Mouse (Mus musculus) cerebellum, adult 2 months (tissue): ENCODE measurements at regions not wholly inside any gene's neighbourhood (a gene's known extent, or its start where the extent isn't known, plus 50 kb on each side); places are given as distances from the start of the nearest gene placed in this dataset.
"Not testable (repeated sequence)": the region's sequence is repeated elsewhere in the genome, so short reads cannot be mapped to it uniquely, and the experiment has no call there.

Experiments
- DNase-seq, 2 experiments: peaks; one replicate each; pipeline ENCODE4 v3.0.0; 2021
- H3K27ac ChIP-seq: fragments of 200-500 bp; 2 replicates; pipeline ENCODE4 v1.5.1; 2012; ENCODE audit warnings: low read length, control low read depth, inconsistent platforms; ENCODE audit not compliant: insufficient read depth
- H3K27me3 ChIP-seq: fragments of 200-500 bp; 2 replicates; pipeline ENCODE4 v1.6.1; 2012; ENCODE audit warnings: inconsistent platforms, mild to moderate bottlenecking, low read length, moderate library complexity; ENCODE audit not compliant: control insufficient read depth, insufficient read depth
- H3K4me1 ChIP-seq: fragments of 200-500 bp; 2 replicates; pipeline ENCODE4 v1.6.1; 2011; ENCODE audit warnings: low read length; ENCODE audit not compliant: control insufficient read depth, insufficient read depth
- H3K4me3 ChIP-seq: fragments of 200-500 bp; replicated peaks from 2 replicates; pipeline ENCODE3; 2011; ENCODE audit warnings: mild to moderate bottlenecking, low read depth, low read length, control low read depth; ENCODE audit not compliant: insufficient read depth
- CTCF ChIP-seq: fragments of 200-500 bp; IDR thresholded peaks from 2 replicates; pipeline ENCODE4 v1.5.1; 2011; ENCODE audit warnings: low read depth, mild to moderate bottlenecking, control low read depth, low read length, moderate library complexity, borderline replicate concordance; ENCODE audit not compliant: insufficient read depth
- POLR2A ChIP-seq: fragments of 200-500 bp; IDR thresholded peaks from 2 replicates; pipeline ENCODE4 v1.6.1; 2011; ENCODE audit warnings: low read length, control low read depth, borderline replicate concordance; ENCODE audit not compliant: insufficient read depth
- WGBS: fragments of 180-500 bp; shearing (Covaris S2); methylation state at CpG from one replicate; pipeline ENCODE4 v1.1.7; 2018; 5-methylcytosine and 5-hydroxymethylcytosine counted together

DNA sequence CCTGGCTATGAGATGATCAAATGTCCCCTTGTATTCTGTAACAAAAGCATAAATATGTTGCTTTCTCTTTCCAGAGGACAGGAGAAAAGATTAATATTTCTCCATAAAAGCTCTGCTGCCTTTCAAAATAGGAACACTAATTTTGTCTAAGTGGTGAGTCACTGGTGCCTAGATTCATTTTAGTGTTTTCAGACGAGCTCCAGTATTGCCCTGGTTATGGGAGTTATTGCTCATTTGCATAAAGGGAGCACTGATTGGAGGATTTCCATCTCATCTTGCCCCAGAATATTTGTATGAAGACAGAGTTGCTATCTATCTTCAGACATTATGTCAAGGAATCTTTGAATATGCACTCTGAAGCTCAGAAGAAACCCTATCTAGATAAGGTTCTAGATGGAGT is 682.4 kb upstream of the Gm19410 start:
- no peak overlapping the region for H3K4me3 ChIP-seq
- H3K27ac ChIP-seq: no peak overlapping the region
- H3K4me1 ChIP-seq: no peaks in the 10 kb centered on the region
- 45% methylated on average over 1 of the region's 1 CpGs for WGBS
- no peak for TF ChIP-seq POLR2A
- TF ChIP-seq CTCF: no peak
- no peak for DNase-seq
- no peaks in the 10 kb centered on the region for H3K27me3 ChIP-seq

DNA sequence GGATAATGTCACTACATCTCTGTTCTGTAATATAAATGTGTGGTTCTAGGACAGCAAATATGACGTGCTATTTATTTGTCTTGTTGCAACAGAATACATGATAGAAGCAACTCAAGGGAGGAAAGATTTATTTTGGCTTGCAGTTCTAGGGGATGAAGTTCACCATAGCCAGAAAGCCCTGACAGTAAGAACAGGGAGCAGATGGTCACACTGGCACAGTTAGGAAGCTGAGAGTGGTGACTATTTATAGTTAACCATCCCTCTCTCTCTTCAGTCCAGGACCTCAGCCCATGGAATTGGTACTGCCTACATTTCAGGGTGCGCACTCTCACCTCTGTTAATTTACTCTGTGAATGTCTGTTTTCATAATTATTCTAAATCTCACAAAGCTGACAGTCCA is 678.5 kb upstream of the Gm19410 start:
- no peak overlapping the region for H3K4me3 ChIP-seq
- peak in 1 of 2 experiments; percentile 17 for DNase-seq
- no peak overlapping the region for H3K27ac ChIP-seq
- no peak for TF ChIP-seq POLR2A
- no peak for TF ChIP-seq CTCF
- H3K27me3 ChIP-seq: no peaks in the 10 kb centered on the region
- no peaks in the 10 kb centered on the region for H3K4me1 ChIP-seq
- WGBS: 56% methylated on average over 2 of the region's 2 CpGs

DNA sequence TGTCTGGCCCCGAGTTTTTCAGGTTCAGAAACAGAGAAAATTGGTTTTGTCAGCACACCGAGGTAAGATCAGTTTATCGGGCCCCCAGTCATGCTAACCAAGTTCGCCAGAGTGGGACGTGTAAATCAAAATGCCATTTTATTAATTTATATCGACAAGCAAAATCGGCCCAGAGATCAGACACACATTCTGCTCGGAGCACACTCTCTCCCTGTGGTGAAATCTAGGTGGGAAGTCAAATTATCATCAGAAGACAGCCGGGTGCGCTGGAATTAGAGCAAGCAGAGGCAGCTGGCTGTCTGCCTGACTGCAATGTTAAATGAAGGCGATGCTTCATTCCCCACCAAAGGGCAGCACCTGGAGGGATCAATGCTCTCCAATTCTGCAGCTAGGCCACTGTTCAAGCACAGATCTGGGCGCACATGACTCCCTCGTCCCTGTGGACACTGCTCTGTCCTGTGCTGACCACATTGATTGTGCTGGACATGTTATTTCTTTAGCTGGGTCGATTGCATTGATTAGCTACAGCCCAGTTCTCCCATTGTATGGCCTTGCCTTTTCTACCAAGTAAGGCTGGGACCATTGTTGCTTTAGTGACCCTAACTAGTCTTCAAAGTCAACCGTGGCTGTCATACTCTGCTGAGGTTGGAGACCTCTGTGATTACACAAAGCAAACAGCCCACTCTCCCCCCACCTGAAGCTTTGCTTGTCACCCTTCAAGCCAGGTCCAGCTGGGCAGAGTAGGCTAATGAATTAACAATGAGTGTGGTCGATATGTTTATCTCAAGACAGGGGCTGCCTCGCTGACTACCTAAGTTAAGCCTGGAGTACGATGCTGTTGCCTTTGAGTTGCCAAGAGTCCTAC is 677.0 kb upstream of the Gm19410 start:
- WGBS: 57% methylated on average over 18 of the region's 18 CpGs
- no peak for TF ChIP-seq POLR2A
- no peak for TF ChIP-seq CTCF
- H3K27me3 ChIP-seq: no peaks in the 10 kb centered on the region
- H3K27ac ChIP-seq: no peak overlapping the region
- H3K4me1 ChIP-seq: no peaks in the 10 kb centered on the region
- no peak overlapping the region for H3K4me3 ChIP-seq
- DNase-seq: no peak

DNA sequence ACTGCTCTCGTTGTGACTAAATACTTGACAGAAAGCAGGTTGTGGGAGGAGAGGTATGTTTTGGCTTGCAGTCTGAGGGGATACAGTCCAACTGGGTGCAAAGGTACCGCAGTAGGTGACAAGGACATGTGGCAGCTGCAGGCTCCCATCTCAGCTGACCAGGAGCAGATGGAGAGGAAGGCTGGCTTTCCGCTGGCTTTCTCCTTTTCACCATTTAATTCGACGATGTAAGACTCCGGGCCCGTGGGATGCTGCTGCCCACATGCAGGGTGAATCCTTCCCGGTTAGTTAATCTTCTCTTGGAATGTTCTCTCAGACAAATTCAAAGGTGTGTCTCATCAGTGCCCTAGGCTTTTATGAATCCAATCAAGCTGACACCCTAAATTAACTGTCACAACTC is 676.1 kb upstream of the Gm19410 start:
- 62% methylated on average over 8 of the region's 8 CpGs for WGBS
- Histone ChIP-seq H3K27me3 (no peaks in the 10 kb centered on the region), H3K4me1 (no peaks in the 10 kb centered on the region), H3K27ac (no peak overlapping the region), H3K4me3 (no peak overlapping the region)
- DNase-seq: no peak
- TF ChIP-seq POLR2A (no peak), CTCF (no peak)

DNA sequence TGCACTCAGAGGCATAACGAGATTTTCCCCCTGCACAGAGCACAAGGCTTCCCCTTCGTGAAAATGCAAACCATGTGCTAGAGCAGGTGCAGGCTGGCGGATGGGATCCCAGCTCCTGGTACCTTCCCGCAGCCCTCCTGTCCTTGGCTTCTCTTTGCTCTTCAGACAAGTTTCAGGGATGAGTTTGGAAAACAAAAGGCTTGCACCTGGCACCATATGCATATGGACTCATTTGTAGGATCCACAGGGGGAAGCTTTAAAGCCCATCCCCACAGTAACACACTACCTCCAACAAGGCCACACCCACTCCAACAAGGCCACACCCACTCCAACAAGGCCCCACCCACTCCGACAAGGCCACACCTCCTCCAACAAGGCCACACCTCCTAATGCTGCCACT is 663.9 kb upstream of the Gm19410 start:
- 75% methylated on average over 5 of the region's 5 CpGs for WGBS

DNA sequence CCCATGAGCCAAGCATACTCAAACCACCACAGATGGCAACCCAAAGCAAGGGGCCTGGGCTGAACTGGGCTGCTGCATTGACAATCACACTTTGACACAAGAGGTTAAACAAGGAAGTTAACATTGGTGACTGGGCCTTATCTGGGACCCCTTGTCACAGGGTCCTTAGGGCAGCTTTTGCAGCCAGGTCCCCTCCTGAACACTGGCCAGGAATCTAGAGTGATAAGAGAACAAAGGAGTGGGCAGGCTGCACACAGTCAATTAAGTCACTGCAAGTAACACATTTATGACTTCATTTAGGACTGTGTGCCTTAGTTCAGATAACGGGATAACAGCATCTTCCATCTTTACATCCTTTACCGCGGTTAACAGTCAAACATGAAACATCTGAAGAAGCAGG is 663.5 kb upstream of the Gm19410 start:
- DNase-seq, H3K27me3 ChIP-seq, H3K4me1 ChIP-seq, H3K4me3 ChIP-seq, H3K27ac ChIP-seq: not testable (repeated sequence)
- WGBS: 98% methylated on average over 3 of the region's 3 CpGs

More for the DNA sequence above, 663.9 kb upstream of the Gm19410 start:
- H3K27ac ChIP-seq: no peak overlapping the region
- H3K4me3 ChIP-seq: no peak overlapping the region
- no peak for DNase-seq
- H3K4me1 ChIP-seq: no peaks in the 10 kb centered on the region
- H3K27me3 ChIP-seq: no peaks in the 10 kb centered on the region
- no peak for TF ChIP-seq POLR2A
- no peak for TF ChIP-seq CTCF

DNA sequence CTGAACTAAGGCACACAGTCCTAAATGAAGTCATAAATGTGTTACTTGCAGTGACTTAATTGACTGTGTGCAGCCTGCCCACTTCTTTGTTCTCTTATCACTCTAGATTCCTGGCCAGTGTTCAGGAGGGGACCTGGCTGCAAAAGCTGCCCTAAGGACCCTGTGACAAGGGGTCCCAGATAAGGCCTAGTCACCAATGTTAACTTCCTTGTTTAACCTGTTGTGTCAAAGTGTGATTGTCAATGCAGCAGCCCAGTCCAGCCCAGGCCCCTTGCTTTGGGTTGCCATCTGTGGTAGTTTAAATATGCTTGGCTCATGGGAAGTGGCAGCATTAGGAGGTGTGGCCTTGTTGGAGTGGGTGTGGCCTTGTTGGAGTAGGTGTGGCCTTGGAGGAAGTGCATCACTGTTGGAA is 661.1 kb upstream of the Gm19410 start:
- not testable (repeated sequence) for H3K4me1 ChIP-seq, H3K4me3 ChIP-seq, H3K27ac ChIP-seq, DNase-seq, H3K27me3 ChIP-seq

DNA sequence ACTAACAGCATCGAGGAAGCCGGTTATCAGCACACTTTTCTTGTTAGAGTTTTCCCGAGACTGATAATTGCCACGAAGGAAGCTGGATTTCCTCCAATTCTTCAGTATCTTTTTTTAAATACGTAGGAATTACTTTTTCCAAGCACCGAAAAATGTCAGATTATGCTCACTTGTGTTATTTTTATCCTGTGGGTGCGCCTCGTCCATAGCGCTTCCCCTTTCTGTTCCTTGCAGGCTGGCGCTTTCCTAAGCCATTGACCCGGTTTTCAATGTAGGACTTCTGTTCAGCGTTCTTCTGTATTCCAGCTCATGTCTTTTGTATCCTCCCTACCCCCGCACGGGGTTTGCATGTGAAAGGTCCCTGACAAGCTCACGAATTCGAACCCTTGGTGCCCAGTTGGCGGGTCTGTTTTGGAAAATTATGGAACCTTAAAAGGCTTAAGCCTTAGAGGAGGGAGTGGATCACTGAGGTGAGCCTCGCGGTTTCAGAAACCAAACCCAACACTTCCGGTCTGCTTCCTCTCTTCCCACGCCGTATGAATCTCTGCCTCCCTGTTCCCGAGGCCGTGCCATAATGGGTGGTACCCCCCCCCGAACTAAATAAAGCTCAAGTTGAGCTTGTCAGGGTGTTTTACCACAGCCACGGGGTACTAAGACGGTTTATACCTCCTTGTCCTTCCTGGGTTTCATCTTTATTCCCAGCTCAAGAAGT is 655.9 kb upstream of the Gm19410 start:
- DNase-seq: no peak
- TF ChIP-seq POLR2A: no peak
- TF ChIP-seq CTCF: no peak
- no peak overlapping the region for H3K4me3 ChIP-seq

More for the DNA sequence above, 655.9 kb upstream of the Gm19410 start:
- no peaks in the 10 kb centered on the region for H3K27me3 ChIP-seq
- 78% methylated on average over 27 of the region's 27 CpGs for WGBS
- H3K4me1 ChIP-seq: no peaks in the 10 kb centered on the region
- H3K27ac ChIP-seq: no peak overlapping the region
